Mouse (Mus musculus) natural killer cell, adult 2 months (primary cell): ENCODE data around the gene Zswim8.

Experiments
- DNase-seq, 2 experiments: peaks; one replicate each; pipeline ENCODE4 v3.0.0; 2022; ENCODE audit warnings: low spot score in 2 of 2

Gene Zswim8

GRCm38 (mm10) chr14:20771941-20772340 is 64.6 kb downstream of the Zswim8 start:
- DNase-seq, result no peak

GRCm38 (mm10) chr14:20772808-20773207 is 65.5 kb downstream of the Zswim8 start:
- DNase-seq, result peak; percentile 24 to 44
